Mouse (Mus musculus): ENCODE measurements at regions not wholly inside any gene's neighbourhood (a gene's known extent, or its start where the extent isn't known, plus 50 kb on each side); places are given as distances from the start of the nearest gene placed in this dataset.
"Not testable (repeated sequence)": the region's sequence is repeated elsewhere in the genome, so short reads cannot be mapped to it uniquely, and the experiment has no call there.

- DNase-seq: no peak
- intact Hi-C loops (cut with DNase I): no loop called here
These were observed 270.1 kb downstream of the 4933412E24Rik start for GRCm38 (mm10) chr15:59746290-59746689.

GRCm38 (mm10) chr15:59744411-59744931 lies 271.9 kb downstream of the 4933412E24Rik start:
- DNase-seq: no peak
- intact Hi-C loops (cut with DNase I): no loop called here

- intact Hi-C loops (cut with DNase I): no loop called here
These were observed 277.2 kb downstream of the 4933412E24Rik start for GRCm38 (mm10) chr15:59739197-59739596.

GRCm38 (mm10) chr15:59737247-59737646 lies 279.2 kb downstream of the 4933412E24Rik start:
- intact Hi-C loops (cut with DNase I): no loop called here
- no peak for DNase-seq

More at GRCm38 (mm10) chr15:59739197-59739596, 277.2 kb downstream of the 4933412E24Rik start:
- no peak for DNase-seq

- DNase-seq: no peak
- intact Hi-C loops (cut with DNase I): no loop called here
These were observed 282.0 kb downstream of the 4933412E24Rik start for GRCm38 (mm10) chr15:59734376-59734775.

GRCm38 (mm10) chr15:59733932-59734331 lies 282.5 kb downstream of the 4933412E24Rik start:
- intact Hi-C loops (cut with DNase I): no loop called here
- no peak for DNase-seq

GRCm38 (mm10) chr15:59733031-59733810 lies 283.2 kb downstream of the 4933412E24Rik start:
- intact Hi-C loops (cut with DNase I): no loop called here
- DNase-seq: no peak

GRCm38 (mm10) chr15:59731129-59731528 lies 285.3 kb downstream of the 4933412E24Rik start:
- no peak for DNase-seq
- intact Hi-C loops (cut with DNase I): no loop called here

GRCm38 (mm10) chr15:59728817-59729560 lies 287.4 kb downstream of the 4933412E24Rik start:
- intact Hi-C loops (cut with DNase I): no loop called here
- DNase-seq: no peak

- intact Hi-C loops (cut with DNase I): no loop called here
- DNase-seq: peak; percentile 48 to 55
These were observed 288.2 kb downstream of the 4933412E24Rik start for GRCm38 (mm10) chr15:59728131-59728601.

- DNase-seq: no peak
- intact Hi-C loops (cut with DNase I): no loop called here
These were observed 290.5 kb downstream of the 4933412E24Rik start for GRCm38 (mm10) chr15:59725881-59726280.

- no peak for DNase-seq
- intact Hi-C loops (cut with DNase I): no loop called here
These were observed 293.6 kb downstream of the 4933412E24Rik start for GRCm38 (mm10) chr15:59722661-59723413.

GRCm38 (mm10) chr15:59721420-59721819 lies 295.0 kb downstream of the 4933412E24Rik start:
- peak in 1 of 2 experiments; percentile 27 for DNase-seq

GRCm38 (mm10) chr15:59721018-59721417 lies 295.4 kb downstream of the 4933412E24Rik start:
- intact Hi-C loops (cut with DNase I): no loop called here
- no peak for DNase-seq

More at GRCm38 (mm10) chr15:59721420-59721819, 295.0 kb downstream of the 4933412E24Rik start:
- intact Hi-C loops (cut with DNase I): no loop called here

- DNase-seq: no peak
- intact Hi-C loops (cut with DNase I): no loop called here
These were observed 296.3 kb downstream of the 4933412E24Rik start for GRCm38 (mm10) chr15:59720149-59720548.

GRCm38 (mm10) chr15:59719383-59720128 lies 296.9 kb downstream of the 4933412E24Rik start:
- intact Hi-C loops (cut with DNase I); DNase-seq: not testable (repeated sequence)

GRCm38 (mm10) chr15:59716872-59717271 lies 299.5 kb downstream of the 4933412E24Rik start:
- intact Hi-C loops (cut with DNase I): no loop called here
- no peak for DNase-seq

GRCm38 (mm10) chr15:59715951-59716350 lies 300.5 kb downstream of the 4933412E24Rik start:
- intact Hi-C loops (cut with DNase I): no loop called here
- no peak for DNase-seq

- DNase-seq: no peak
- intact Hi-C loops (cut with DNase I): no loop called here
These were observed 302.3 kb downstream of the 4933412E24Rik start for GRCm38 (mm10) chr15:59713965-59714739.

All from heart, postnatal 36 days (tissue).